Mouse (Mus musculus) gastrocnemius, postnatal 4 days (tissue): ENCODE measurements around the gene Tmem168. TPM values are rescaled to one million over a fixed set of nuclear protein-coding genes. Genes with fewer than 3 reads are reported as not detected.

Source experiments
- DNase-seq, 2 experiments: peaks; one replicate each; pipeline ENCODE4 v3.0.0; 2021 to 2022; ENCODE audit warnings: low spot score in 2 of 2, mixed read lengths in 2 of 2
- total RNA-seq, 2 experiments: library from RNA; stranded (reverse); gene quantifications; 2 replicates each; pipeline ENCODE4 v1.2.3; 2021

The Tmem168 gene
- total RNA-seq, 2 experiments from 2014 or later: 20.5 to 23.5 TPM

- DNase-seq: no peak
These were observed 21.3 kb downstream of the Tmem168 start for GRCm38 (mm10) chr6:13586560-13586959.

GRCm38 (mm10) chr6:13586154-13586553, 21.7 kb downstream of the Tmem168 start:
- no peak for DNase-seq

DNA sequence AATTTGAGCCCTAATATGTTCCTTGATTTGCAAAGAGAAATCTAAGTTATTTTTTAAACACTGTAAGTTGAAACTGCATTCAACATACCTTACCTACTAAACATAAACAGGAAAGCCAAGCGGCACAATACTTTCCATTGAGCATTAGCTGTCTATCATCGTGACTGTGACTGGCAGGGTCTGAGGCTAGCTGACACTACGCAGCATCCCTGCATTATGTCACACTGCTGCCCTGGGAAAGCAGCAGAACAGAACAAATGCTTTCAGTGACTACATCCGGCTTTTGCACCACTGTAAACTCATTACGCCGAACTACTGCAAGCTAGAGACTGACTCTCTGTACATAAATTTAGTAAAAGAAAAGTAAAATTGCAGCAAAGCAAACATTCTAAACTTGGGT, 23.1 kb downstream of the Tmem168 start:
- DNase-seq: no peak

GRCm38 (mm10) chr6:13582075-13582474, 25.8 kb downstream of the Tmem168 start:
- DNase-seq: no peak

DNA sequence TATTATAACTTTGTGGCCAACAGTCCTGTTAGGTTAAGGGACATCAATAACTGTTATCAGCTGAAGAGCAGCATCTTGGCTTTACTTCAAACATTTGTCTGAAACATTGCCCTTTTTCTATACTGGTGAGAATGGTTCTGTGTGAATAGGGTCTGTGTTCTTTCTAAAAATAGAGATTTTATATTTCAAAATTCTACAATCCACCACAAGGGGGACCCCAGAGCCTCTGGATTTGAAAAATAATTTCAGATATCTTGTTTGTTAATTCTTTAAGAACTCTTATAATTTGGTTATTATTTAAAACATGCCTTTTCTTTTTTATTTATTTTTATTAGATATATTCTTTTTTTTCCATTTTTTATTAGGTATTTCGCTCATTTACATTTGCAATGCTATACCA, 42.2 kb downstream of the Tmem168 start:
- no peak for DNase-seq

GRCm38 (mm10) chr6:13555266-13555665, 52.6 kb downstream of the Tmem168 start:
- no peak for DNase-seq

- DNase-seq: no peak
These were observed 66.1 kb downstream of the Tmem168 start for GRCm38 (mm10) chr6:13541761-13542160.

DNA sequence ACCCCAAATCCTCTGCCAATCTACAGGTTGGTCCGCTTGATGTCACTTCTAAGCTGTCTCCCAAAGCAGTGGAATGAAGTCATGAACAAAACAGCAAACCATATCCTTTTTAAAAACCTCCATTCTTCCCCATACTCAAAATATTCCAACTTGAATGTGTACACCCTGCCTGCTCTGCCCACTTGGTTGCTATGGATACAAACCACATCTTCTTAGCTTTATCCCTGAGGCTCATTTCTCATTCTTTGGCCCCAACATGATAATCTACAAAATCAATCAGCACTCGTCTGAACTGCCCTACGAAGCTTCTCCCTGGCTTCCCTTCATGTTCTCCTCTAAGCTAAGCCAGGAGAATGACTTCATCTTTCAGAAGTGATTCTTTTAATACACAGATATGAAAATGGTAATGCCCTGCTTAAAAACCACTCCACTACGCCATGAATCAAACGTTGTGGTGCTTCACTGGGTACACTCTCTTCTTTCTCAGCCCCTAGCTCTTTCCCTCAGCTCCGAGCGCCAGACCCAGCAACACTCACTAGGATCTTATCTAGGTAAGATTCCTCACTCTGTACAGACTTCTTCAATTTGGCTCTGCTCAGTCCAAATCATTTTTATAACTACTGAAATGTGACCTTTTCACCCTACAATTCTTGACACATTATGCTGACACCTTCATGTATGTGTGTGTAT, 70.5 kb downstream of the Tmem168 start:
- DNase-seq: no peak

Other genes with a start within 250 kb of the Tmem168 start
- gene Bmt2, start 69.9 kb upstream of the Tmem168 start, total RNA-seq: 1 to 10 TPM; 8.9 to 9.5 TPM
- gene Gpr85, start 231.8 kb upstream of the Tmem168 start, total RNA-seq: 1 to 10 TPM; 1.7 to 3.0 TPM